Mouse (Mus musculus) macrophage (primary cell): ENCODE data around the gene Telo2. TPM values are rescaled to one million over a fixed set of nuclear protein-coding genes. Genes with fewer than 3 reads are reported as not detected.

ENCODE experiments used
- H3K27ac ChIP-seq: fragments of 350-480 bp; formaldehyde crosslinking; 2 replicates; pipeline ENCODE4 v1.9.0; 2021
- H3K36me3 ChIP-seq: fragments of 350-480 bp; formaldehyde crosslinking; 2 replicates; pipeline ENCODE4 v1.9.0; 2021; ENCODE audit errors: inconsistent target
- H3K4me3 ChIP-seq: fragments of 350-480 bp; formaldehyde crosslinking; 2 replicates; pipeline ENCODE4 v1.9.0; 2021; ENCODE audit errors: inconsistent target
- H3K79me2 ChIP-seq: fragments of 350-480 bp; formaldehyde crosslinking; 2 replicates; pipeline ENCODE4 v1.9.0; 2021; ENCODE audit errors: inconsistent target
- WGBS: methylation state at CpG from one replicate; pipeline ENCODE4 v1.1.7; 2026; ENCODE audit warnings: inconsistent platforms; ENCODE audit not compliant: missing documents; 5-methylcytosine and 5-hydroxymethylcytosine counted together
- polyA plus RNA-seq: library from polyadenylated mRNA; stranded (reverse); fragments of 250-400 nt; gene quantifications from 3 replicates; pipeline ENCODE4 v1.2.4, GENCODE M21; 2018; ENCODE audit warnings: inconsistent platforms

Gene Telo2
- polyA plus RNA-seq, 1 experiment from 2014 or later = 3.5 TPM

- H3K27ac ChIP-seq = no peak within 1 kb of the TSS
- WGBS = 90% methylated on average over 7 of the region's 7 CpGs
- H3K36me3 ChIP-seq = no peaks in the 10 kb centered on the region
- no peak within 1 kb of the TSS for H3K4me3 ChIP-seq
- no peaks in the 10 kb centered on the region for H3K79me2 ChIP-seq
These were observed 32.3 kb downstream of the Telo2 start, which contains the start of gene Tmem204 for GRCm38 (mm10) chr17:25083444-25083931. Gene Tmem204, minus strand, starts transcription at chr17:25083591.

DNA sequence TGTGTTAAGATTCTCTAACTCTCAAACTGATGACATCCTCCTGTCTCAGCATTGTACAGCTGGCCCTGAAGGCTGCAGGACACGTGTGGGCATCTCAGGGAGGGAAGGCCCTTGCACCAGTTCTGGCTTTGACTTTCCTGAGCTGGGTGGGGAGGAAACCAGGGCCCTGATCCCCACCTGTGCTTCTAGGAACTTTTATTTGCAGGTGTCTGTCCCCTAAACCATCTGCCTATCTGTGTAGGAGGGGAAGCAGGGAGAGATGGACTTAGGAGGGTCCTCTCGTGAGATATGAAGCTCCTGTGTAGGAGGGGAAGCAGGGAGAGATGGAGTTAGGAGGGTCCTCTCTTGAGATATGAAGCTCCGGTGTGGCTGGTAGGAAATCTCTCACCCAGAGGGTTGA is 32.9 kb downstream of the Telo2 start:
- H3K4me3 ChIP-seq = no peak overlapping the region
- 92% methylated on average over 3 of the region's 3 CpGs for WGBS
- H3K79me2 ChIP-seq = no peaks in the 10 kb centered on the region
- H3K27ac ChIP-seq = no peak overlapping the region
- no peaks in the 10 kb centered on the region for H3K36me3 ChIP-seq

DNA sequence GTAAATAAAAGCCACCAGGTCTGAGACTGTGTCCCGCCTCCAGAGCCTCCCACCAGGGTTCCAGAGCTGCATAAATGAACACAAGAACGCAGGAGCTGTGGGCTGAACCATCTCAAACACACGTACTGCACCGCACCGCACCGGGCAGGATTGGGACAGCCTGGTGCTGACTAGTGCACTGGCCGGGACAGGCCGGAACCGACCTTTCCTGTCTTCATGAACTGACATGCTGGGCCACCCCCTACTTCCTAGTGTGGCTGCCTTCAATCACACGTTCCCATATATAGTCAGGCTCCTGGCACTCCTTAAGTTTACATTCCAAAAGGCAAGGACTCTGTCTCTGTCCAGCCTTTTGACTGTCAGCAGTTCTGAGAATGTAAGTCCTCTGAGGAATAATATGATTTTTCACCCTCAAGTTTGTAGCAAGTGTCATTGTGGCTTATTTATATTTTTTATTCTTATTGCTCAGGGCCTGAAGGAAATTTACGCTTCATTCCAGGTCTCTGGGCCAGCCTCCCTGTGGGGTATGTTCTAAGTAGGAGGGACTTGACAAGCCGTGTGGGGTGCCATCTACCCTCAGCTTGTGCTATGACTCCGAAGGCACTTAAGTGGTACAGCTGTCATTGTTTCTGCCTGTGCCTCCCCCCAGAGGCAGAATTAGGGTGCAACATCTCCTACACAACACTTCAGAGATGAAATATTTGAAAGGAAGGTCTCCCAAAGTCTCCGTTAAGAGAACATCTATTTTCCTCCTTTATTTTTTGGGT is 33.5 kb downstream of the Telo2 start:
- no peaks in the 10 kb centered on the region for H3K79me2 ChIP-seq
- WGBS = 84% methylated on average over 14 of the region's 14 CpGs
- no peak overlapping the region for H3K27ac ChIP-seq
- no peaks in the 10 kb centered on the region for H3K36me3 ChIP-seq
- no peak overlapping the region for H3K4me3 ChIP-seq

GRCm38 (mm10) chr17:25080960-25081381 is 34.8 kb downstream of the Telo2 start:
- WGBS = 80% methylated on average over 11 of the region's 11 CpGs
- Histone ChIP-seq H3K27ac (no peak overlapping the region), H3K4me3 (no peak overlapping the region), H3K79me2 (no peaks in the 10 kb centered on the region), H3K36me3 (no peaks in the 10 kb centered on the region)

DNA sequence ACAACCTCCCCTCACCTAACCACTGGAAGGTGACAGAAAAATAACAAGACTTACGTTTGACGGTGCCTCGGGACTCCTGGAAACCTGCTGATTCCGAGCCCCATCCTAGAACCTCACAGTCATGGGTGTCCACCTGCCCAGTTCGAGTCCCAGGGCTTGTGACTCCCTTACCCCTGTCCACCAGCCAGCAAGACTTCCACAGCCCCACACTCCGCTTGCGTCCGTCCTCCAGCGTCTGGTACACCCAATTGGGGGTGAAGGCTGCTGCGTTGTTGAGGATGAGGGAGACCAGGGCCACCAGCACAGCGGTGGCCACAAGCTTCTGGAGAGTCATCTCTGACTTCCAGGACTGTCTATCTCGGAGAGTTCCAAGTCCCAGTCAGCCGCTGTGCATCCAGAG is 35.6 kb downstream of the Telo2 start:
- H3K36me3 ChIP-seq = no peaks in the 10 kb centered on the region
- no peak overlapping the region for H3K27ac ChIP-seq
- no peaks in the 10 kb centered on the region for H3K79me2 ChIP-seq
- no peak overlapping the region for H3K4me3 ChIP-seq
- 97% methylated on average over 13 of the region's 13 CpGs for WGBS

- H3K4me3 ChIP-seq = no peak overlapping the region
- no peaks in the 10 kb centered on the region for H3K36me3 ChIP-seq
- H3K27ac ChIP-seq = no peak overlapping the region
- WGBS = 31% methylated on average over 13 of the region's 13 CpGs
- H3K79me2 ChIP-seq = no peaks in the 10 kb centered on the region
These were observed 37.9 kb downstream of the Telo2 start for GRCm38 (mm10) chr17:25077771-25078372.

- H3K36me3 ChIP-seq = no peaks in the 10 kb centered on the region
- no peak overlapping the region for H3K27ac ChIP-seq
- no peak overlapping the region for H3K4me3 ChIP-seq
- no peaks in the 10 kb centered on the region for H3K79me2 ChIP-seq
- 98% methylated on average over 4 of the region's 4 CpGs for WGBS
These were observed 38.9 kb downstream of the Telo2 start for GRCm38 (mm10) chr17:25076906-25077305.

GRCm38 (mm10) chr17:25068690-25069089 is 47.1 kb downstream of the Telo2 start:
- H3K79me2 ChIP-seq = no peaks in the 10 kb centered on the region
- 87% methylated on average over 2 of the region's 2 CpGs for WGBS
- no peak overlapping the region for H3K4me3 ChIP-seq
- no peaks in the 10 kb centered on the region for H3K36me3 ChIP-seq
- no peak overlapping the region for H3K27ac ChIP-seq

DNA sequence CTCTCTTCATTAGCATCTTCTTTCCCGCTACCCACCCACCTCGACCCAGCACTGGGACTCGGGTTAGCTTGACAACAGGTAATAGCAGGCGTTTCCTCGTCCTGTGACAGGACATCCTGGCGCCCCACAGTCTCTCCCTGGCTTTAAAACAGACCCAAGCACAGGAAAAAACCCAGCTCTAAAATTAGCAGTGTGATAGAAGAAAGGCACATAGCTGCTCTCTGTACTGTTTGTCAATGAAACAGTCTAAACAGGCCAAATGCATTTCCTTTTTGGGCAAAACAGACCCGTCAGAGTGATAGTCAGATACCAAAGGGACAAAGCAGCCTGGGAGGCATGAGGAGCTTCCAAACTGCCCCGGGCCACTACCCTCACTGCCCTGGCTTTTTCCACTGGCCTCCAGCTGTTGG is 48.3 kb downstream of the Telo2 start:
- WGBS = 57% methylated on average over 8 of the region's 8 CpGs
- Histone ChIP-seq H3K4me3 (no peak overlapping the region), H3K36me3 (no peaks in the 10 kb centered on the region), H3K79me2 (no peaks in the 10 kb centered on the region), H3K27ac (no peak overlapping the region)

- Histone ChIP-seq H3K27ac (no peak overlapping the region), H3K79me2 (no peaks in the 10 kb centered on the region), H3K4me3 (no peak overlapping the region), H3K36me3 (no peaks in the 10 kb centered on the region)
- WGBS = 93% methylated on average over 7 of the region's 7 CpGs
These were observed 49.2 kb downstream of the Telo2 start for GRCm38 (mm10) chr17:25066595-25066994.

DNA sequence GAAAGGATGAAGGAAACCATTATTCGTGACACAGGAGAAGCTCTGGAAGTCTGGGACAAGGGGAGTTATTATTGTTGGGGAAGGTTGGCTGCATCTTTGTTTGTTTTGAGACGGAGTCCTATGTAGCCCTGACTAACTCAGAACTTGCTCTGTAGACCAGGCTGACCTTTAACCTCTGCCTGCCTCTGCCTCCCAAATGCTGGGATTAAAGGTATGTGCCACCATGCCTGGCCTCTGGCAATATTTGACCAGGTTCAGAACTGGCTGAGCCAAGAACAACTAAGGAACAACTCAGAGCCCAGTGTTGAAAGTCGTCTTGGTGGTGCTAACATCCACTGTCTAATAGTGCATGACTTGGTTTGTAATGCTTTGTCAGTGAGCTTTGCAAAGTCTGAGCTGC is 50.6 kb downstream of the Telo2 start:
- Histone ChIP-seq H3K27ac (no peak overlapping the region), H3K4me3 (no peak overlapping the region), H3K36me3 (no peaks in the 10 kb centered on the region), H3K79me2 (no peaks in the 10 kb centered on the region)
- WGBS = 94% methylated on average over 3 of the region's 3 CpGs

DNA sequence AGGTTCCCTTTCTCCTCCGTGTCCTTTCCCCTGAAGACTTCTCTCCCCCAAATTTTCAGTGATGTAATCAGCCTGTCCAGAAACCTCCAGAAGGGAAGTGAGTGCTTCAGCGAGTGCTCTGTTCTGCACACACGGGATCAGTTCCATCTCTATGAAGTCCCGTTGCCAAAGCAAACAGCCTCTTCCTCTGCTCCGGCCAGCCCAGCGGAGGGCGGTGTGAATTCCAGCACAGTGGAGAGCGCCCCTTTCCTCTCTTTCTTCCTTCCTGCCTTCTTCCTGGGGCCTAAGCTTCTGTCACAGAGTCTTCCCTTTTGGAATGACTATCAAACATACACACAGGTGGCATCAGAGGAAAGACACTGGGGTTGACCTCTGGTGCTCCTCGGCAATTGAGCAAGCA is 51.4 kb downstream of the Telo2 start:
- no peaks in the 10 kb centered on the region for H3K79me2 ChIP-seq
- H3K36me3 ChIP-seq = no peaks in the 10 kb centered on the region
- no peak overlapping the region for H3K27ac ChIP-seq
- WGBS = 62% methylated on average over 6 of the region's 9 CpGs
- no peak overlapping the region for H3K4me3 ChIP-seq

DNA sequence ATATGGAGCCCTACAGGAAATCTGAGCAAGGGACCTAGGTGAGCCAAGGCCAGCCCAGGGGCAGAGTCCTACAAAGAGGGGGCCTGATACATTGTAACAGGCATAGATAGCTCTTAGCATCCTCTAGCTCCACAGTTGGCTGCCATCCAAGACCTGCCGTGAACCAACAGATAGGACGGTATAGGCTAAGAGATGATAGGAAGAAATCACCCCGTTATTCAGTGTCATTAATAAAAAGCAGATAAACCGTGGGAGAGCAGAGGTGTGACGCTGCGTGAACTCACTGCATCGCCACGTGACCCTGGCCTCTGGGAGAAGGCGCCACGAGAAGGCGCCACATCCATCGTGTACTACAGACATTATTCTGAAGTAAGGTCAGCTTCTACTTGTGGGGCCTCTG is 51.9 kb downstream of the Telo2 start:
- 98% methylated on average over 11 of the region's 12 CpGs for WGBS
- Histone ChIP-seq H3K27ac (no peak overlapping the region), H3K79me2 (no peaks in the 10 kb centered on the region), H3K4me3 (no peak overlapping the region), H3K36me3 (no peaks in the 10 kb centered on the region)

GRCm38 (mm10) chr17:25063261-25063660 is 52.5 kb downstream of the Telo2 start:
- H3K27ac ChIP-seq = no peak overlapping the region
- no peaks in the 10 kb centered on the region for H3K79me2 ChIP-seq
- 98% methylated on average over 4 of the region's 4 CpGs for WGBS
- H3K4me3 ChIP-seq = no peak overlapping the region
- H3K36me3 ChIP-seq = no peaks in the 10 kb centered on the region

DNA sequence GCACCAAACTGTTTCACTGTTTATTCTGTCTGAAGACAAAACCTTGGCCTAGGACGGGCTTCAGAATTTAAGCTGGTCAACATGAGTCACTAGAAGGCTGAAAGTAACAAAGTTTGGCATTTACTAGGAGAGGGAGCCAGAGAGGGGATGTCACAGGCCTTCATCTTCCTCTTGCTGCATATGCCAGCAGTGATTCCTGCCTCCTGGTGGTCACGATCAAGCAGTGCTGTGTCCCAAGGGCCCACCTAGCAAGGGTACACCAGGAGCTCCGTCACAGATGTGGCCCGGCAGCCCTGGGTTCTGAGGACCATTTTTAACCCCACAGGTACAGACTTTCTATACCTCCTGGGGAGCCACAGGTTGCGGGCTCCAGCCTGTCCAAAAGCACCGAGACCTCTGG is 58.7 kb downstream of the Telo2 start:
- no peaks in the 10 kb centered on the region for H3K36me3 ChIP-seq
- WGBS = 98% methylated on average over 6 of the region's 6 CpGs
- no peak overlapping the region for H3K27ac ChIP-seq

More for the DNA sequence above, 58.7 kb downstream of the Telo2 start:
- Histone ChIP-seq H3K4me3 (no peak overlapping the region), H3K79me2 (no peaks in the 10 kb centered on the region)
